Mouse (Mus musculus): ENCODE results near the gene Tmem200a.

- TF ChIP-seq CTCF (IDR thresholded peaks at IDR 0.05; ENCODE audit: control insufficient read depth, insufficient read depth, insufficient replicate concordance, low read depth, low read length) (no peak), POLR2A (IDR thresholded peaks at IDR 0.05; ENCODE audit: control insufficient read depth, low read depth, low read length) (no peak)
These were observed 15.8 kb downstream of the Tmem200a start for GRCm38 (mm10) chr10:26063071-26063470.
